Mouse (Mus musculus): Measurements from ENCODE around the gene Gm2431.
"Not testable (repeated sequence)": the region's sequence is repeated elsewhere in the genome, so short reads cannot be mapped to it uniquely, and the experiment has no call there.

Gm2431 gene

DNA sequence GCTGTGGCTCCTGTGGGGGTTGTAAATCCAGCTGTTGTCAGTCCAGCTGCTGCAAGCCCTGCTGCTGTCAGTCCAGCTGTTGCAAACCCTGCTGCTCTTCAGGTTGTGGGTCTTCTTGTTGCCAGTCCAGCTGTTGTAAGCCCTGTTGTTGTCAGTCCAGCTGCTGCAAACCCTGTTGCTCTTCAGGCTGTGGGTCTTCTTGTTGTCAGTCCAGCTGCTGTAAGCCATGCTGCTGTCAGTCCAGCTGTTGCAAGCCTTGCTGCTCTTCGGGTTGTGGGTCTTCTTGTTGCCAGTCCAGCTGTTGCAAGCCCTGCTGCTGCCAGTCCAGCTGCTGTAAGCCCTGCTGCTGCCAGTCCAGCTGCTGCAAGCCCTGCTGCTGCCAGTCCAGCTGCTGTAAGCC, 46.0 kb downstream of the Gm2431 start:
- not testable (repeated sequence) for DNase-seq (ENCODE audit: low read depth in 1 of 2, low spot score in 2 of 2)

GRCm38 (mm10) chr7:142211559-142211958, 46.6 kb downstream of the Gm2431 start, which contains the start of gene Gm7579:
Gm7579 (plus strand) TSS chr7:142211859.
- no peak for DNase-seq (ENCODE audit: low read depth in 1 of 2, low spot score in 2 of 2)

Measured in monocyte, adult 2 months (primary cell).